Mouse (Mus musculus): ENCODE data around the gene Smim5.

GRCm38 (mm10) chr11:115906116-115906515 is 6.3 kb downstream of the Smim5 start:
- no peak for TF ChIP-seq CTCF (IDR thresholded peaks at IDR 0.05; ENCODE audit: borderline replicate concordance, insufficient read depth, low read depth, low read length)
- no peak for TF ChIP-seq POLR2A (IDR thresholded peaks at IDR 0.05; ENCODE audit: borderline replicate concordance, insufficient read depth, low read length)

Data from cerebellum, adult 2 months (tissue).